Mouse (Mus musculus) G1E (cell line): Measurements from ENCODE around the gene Wdr17.

ENCODE experiments used
- CTCF ChIP-seq: IDR thresholded peaks from 2 replicates; pipeline ENCODE4 v1.5.1; 2012; ENCODE audit warnings: low read depth, low read length, inconsistent platforms, mixed read lengths
- GATA1 ChIP-seq: IDR thresholded peaks from 2 replicates; pipeline ENCODE4 v1.6.1; 2012; ENCODE audit warnings: borderline replicate concordance, low read length, inconsistent platforms, mixed read lengths
- POLR2AphosphoS5 ChIP-seq: IDR thresholded peaks from 2 replicates; pipeline ENCODE4 v1.6.1; 2012; ENCODE audit warnings: low read depth, low read length, inconsistent platforms; ENCODE audit not compliant: insufficient replicate concordance
- TAL1 ChIP-seq: conservative IDR thresholded peaks from 2 replicates; pipeline ENCODE4 v1.6.1; 2012; ENCODE audit warnings: low read depth, low read length, inconsistent platforms, mixed read lengths

GRCm38 (mm10) chr8:54829794-54830426 lies 57.1 kb downstream of the Wdr17 start:
- TF ChIP-seq CTCF: no peak
- TF ChIP-seq GATA1: no peak
- TF ChIP-seq TAL1: no peak
- no peak for TF ChIP-seq POLR2AphosphoS5
